Mouse (Mus musculus) yolk sac, embryonic 10.5 days (tissue): ENCODE measurements at regions not wholly inside any gene's neighbourhood (a gene's known extent, or its start where the extent isn't known, plus 50 kb on each side); places are given as distances from the start of the nearest gene placed in this dataset.

Experiments used
- DNase-seq: peaks from one replicate; pipeline ENCODE4 v3.0.0-alpha.2; 2017; ENCODE audit warnings: low spot score

DNA sequence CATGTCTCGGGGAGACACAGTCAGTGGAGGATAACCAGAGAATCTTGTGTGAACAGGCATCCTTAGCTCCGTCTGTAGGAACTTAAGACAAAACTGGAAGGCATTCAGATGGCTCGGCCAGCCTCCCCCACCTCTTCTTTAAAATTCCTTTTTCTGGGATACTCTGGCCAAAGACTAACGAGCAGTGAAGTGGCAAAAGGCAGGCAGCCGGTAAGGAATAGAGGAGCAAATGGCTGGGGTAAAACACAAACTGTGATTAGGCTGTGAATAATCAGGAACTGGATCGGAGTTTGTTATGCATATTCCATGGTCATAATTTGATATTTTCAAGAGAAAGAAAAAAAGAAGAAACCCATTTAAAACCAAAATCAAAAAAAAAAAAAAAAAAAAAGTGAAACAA, 287.8 kb upstream of the Vrk2 start:
- DNase-seq = no peak
